Comparison of ENCODE assay signal across 16 mouse cellular contexts in genomic region chr6:54983526-54984050, GRCm38 (mm10).
"Had no signal": no experiment of that assay in that cellular context is flagged by ENCODE, and none has a peak within 500 bp of the region (broad histone marks: within the 10 kb centered on the region; RNA-seq: fewer than 3 reads in every experiment).

No protein-coding gene starts in this region.

- H3K9ac ChIP-seq: lung, embryonic 14.5 days; midbrain, embryonic 13.5 days; neural tube, embryonic 13.5 days; neural tube, embryonic 15.5 days had no signal

- H3K36me3 ChIP-seq: midbrain, embryonic 13.5 days; neural tube, embryonic 13.5 days had no signal

- DNase-seq: lung, adult 18-20 months; lung, embryonic 14.5 days; lung, postnatal 10 days; lung, postnatal 4 days; retina, postnatal 1 day; right cerebral cortex, adult 18-20 months; spleen, adult 18-20 months; thymus, adult 18-20 months; thymus, postnatal 14 days; thymus, postnatal 36 days had no signal

- H3K4me2 ChIP-seq: lung, embryonic 14.5 days; midbrain, embryonic 13.5 days; neural tube, embryonic 13.5 days; neural tube, embryonic 15.5 days had no signal

- H3K27ac ChIP-seq: midbrain, embryonic 10.5 days; midbrain, embryonic 13.5 days; neural tube, embryonic 13.5 days; neural tube, embryonic 15.5 days had no signal

- H3K4me3 ChIP-seq: midbrain, embryonic 10.5 days; midbrain, embryonic 13.5 days; myocyte; neural tube, embryonic 13.5 days; neural tube, embryonic 15.5 days had no signal

- ATAC-seq: midbrain, embryonic 13.5 days; midbrain, embryonic 16.5 days had no signal

- H3K27me3 ChIP-seq: midbrain, embryonic 13.5 days; neural tube, embryonic 13.5 days; neural tube, embryonic 15.5 days had no signal

- H3K4me1 ChIP-seq: midbrain, embryonic 10.5 days; midbrain, embryonic 13.5 days; neural tube, embryonic 13.5 days; neural tube, embryonic 15.5 days had no signal

- H3K9me3 ChIP-seq: midbrain, embryonic 10.5 days; midbrain, embryonic 13.5 days; neural tube, embryonic 13.5 days; neural tube, embryonic 15.5 days had no signal
